Mouse (Mus musculus) liver, postnatal 0 days (tissue): ENCODE measurements at regions not wholly inside any gene's neighbourhood (a gene's known extent, or its start where the extent isn't known, plus 50 kb on each side); places are given as distances from the start of the nearest gene placed in this dataset. TPM values are rescaled to one million over a fixed set of nuclear protein-coding genes. Genes with fewer than 3 reads are reported as not detected.

Experiments used
- ATAC-seq: fragments of 200-750 bp; cut with Nextera tagmentation; 2 replicates; pipeline ENCODE4 v1.8.0; 2017; ENCODE audit warnings: mild to moderate bottlenecking, moderate library complexity
- DNase-seq: peaks from one replicate; pipeline ENCODE4 v3.0.0-alpha.2; 2016
- H3K27ac ChIP-seq: fragments of 300-500 bp; sonication (generic); 2 replicates; pipeline ENCODE4 v1.5.1; 2014; ENCODE audit warnings: antibody characterized with exemption, moderate library complexity, mild to moderate bottlenecking, low read depth
- H3K27me3 ChIP-seq: fragments of 300-500 bp; sonication (generic); 2 replicates; pipeline ENCODE4 v1.6.1; 2014; ENCODE audit warnings: low read length, control low read depth, mixed read lengths; ENCODE audit not compliant: insufficient read depth
- H3K36me3 ChIP-seq: fragments of 300-500 bp; sonication (generic); replicated peaks from 2 replicates; pipeline ENCODE4 v1.6.1; 2014; ENCODE audit warnings: mild to moderate bottlenecking, control low read depth, low read length, moderate library complexity, mixed read lengths; ENCODE audit not compliant: insufficient read depth
- H3K4me1 ChIP-seq: fragments of 300-500 bp; sonication (generic); 2 replicates; pipeline ENCODE4 v1.6.1; 2014; ENCODE audit warnings: antibody characterized with exemption, mild to moderate bottlenecking, control low read depth; ENCODE audit not compliant: insufficient read depth
- H3K4me2 ChIP-seq: fragments of 300-500 bp; sonication (generic); 2 replicates; pipeline ENCODE4 v1.6.1; 2014; ENCODE audit warnings: low read depth, mild to moderate bottlenecking, low read length, moderate library complexity, mixed read lengths
- H3K4me3 ChIP-seq: fragments of 300-500 bp; sonication (generic); 2 replicates; pipeline ENCODE4 v1.5.1; 2014; ENCODE audit warnings: low read depth, low read length
- H3K9ac ChIP-seq: fragments of 300-500 bp; sonication (generic); replicated peaks from 2 replicates; pipeline ENCODE4 v1.6.1; 2014; ENCODE audit warnings: mild to moderate bottlenecking, moderate library complexity
- H3K9me3 ChIP-seq: fragments of 300-500 bp; sonication (generic); 2 replicates; pipeline ENCODE4 v1.6.1; 2016; ENCODE audit warnings: mild to moderate bottlenecking, control low read depth, low read length, mixed read lengths
- CTCF ChIP-seq: sonication (generic); IDR thresholded peaks from 2 replicates; pipeline ENCODE4 v1.5.1; 2016; ENCODE audit warnings: antibody characterized with exemption, low read depth
- EP300 ChIP-seq: IDR thresholded peaks from 2 replicates; pipeline ENCODE4 v1.6.1; 2016; ENCODE audit warnings: antibody characterized with exemption, low read depth, mild to moderate bottlenecking
- WGBS: fragments of 180-500 bp; shearing (Covaris S2); extraction: QIAGEN DNeasy Blood & Tissue Kit; methylation state at CpG from one replicate; pipeline ENCODE4 v1.1.7; 2014; ENCODE audit not compliant: insufficient replicate concordance; 5-methylcytosine and 5-hydroxymethylcytosine counted together
- microRNA-seq: library from miRNA; unstranded; fragments of <30 nt; microRNA quantifications from one replicate; pipeline ENCODE4, GENCODE M21; 2016

DNA sequence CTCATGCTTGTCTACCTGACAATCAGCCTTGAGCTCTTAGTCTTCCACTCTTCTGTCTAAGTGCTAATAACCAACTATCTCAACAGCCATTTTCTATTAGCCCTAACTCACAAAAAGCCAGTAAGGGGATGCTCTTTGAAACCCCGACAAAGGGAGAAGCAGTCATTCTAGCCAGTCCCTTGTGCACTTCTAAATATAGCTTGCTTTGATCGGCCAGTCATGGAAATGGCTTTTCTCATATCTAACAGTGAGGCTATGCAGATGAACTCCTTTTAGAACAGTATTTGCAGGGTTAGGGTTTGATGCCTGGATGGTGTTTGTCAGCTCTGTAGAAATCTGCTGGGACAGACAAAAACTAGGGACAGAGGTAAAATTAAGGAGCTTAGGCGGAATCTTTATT is 54.5 kb upstream of the Arg1 start:
- Histone ChIP-seq H3K4me2 (no peak overlapping the region), H3K27me3 (no peaks in the 10 kb centered on the region), H3K4me3 (no peak overlapping the region), H3K9ac (no peak overlapping the region), H3K36me3 (no peaks in the 10 kb centered on the region), H3K27ac (no peak overlapping the region), H3K9me3 (peaks cover 3% of the 10 kb centered on the region; the same call in 1 of the 2 replicates), H3K4me1 (no peaks in the 10 kb centered on the region)
- no peak for DNase-seq
- ATAC-seq: no peak
- no peak for TF ChIP-seq EP300
- no peak for TF ChIP-seq CTCF
- WGBS: 75% methylated on average over 3 of the region's 3 CpGs

Small RNA genes in the stretch of these regions (microRNA-seq; reads per million reads assigned to microRNA genes)
- gene Gm22566: not detected
